Mouse (Mus musculus) heart, adult 8-10 months (tissue): ENCODE results near the gene Hook2. TPM values are rescaled to one million over a fixed set of nuclear protein-coding genes. Genes with fewer than 3 reads are reported as not detected.

Experiments used
- DNase-seq: peaks from one replicate; pipeline ENCODE4 v3.0.0; 2022; ENCODE audit warnings: low spot score
- total RNA-seq, 4 experiments: library from RNA; stranded (reverse); gene quantifications; 2 replicates each; pipeline ENCODE4 v1.2.4; 2022

Gene Hook2
- total RNA-seq, 4 experiments from 2014 or later: 1.9 to 3.5 (median 2.7) TPM

DNA sequence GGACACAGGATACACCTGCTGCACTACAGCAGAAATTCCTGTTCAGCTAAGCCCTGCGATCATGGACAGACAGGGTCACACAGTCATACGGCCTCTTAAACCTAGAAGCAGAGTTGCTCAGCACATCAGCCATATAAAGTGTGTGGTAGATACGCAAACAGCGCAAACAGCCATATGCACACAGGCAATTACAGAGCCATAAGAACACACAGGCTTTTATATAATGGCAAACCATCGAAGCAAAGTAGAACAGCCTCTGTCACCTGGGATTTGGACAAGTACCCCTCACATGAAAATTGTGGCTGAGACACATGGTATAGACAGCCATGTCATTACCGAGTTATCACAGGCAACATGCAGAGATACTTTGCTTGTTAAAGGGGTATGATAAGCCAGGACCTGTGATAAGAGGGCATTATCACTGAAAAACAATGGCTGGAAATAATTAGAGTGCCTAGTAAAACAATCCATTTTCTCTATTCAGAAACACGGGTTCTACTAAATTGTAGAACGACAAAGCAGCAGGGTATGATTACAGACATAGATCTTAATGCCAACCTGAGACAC is 3.9 kb upstream of the Hook2 start:
- no peak for DNase-seq

DNA sequence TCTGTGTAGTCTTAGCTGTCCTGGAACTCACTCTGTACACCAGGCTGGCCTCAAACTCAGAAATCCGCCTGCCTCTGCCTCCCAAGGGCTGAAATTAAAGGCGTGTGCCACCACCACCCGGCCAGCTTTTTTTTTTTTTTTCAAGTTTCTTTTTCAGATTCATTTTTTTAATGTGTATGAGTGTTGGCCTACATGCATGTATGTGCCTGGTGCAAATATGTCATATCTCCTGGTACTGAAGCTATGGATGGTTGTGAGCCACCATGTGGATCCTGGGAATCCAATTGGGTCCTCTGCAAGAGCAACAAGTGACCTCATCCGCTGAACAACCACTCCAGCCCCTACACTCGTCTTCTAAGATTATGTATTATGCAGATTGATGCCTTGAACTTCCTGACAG is 3.0 kb upstream of the Hook2 start:
- no peak for DNase-seq

DNA sequence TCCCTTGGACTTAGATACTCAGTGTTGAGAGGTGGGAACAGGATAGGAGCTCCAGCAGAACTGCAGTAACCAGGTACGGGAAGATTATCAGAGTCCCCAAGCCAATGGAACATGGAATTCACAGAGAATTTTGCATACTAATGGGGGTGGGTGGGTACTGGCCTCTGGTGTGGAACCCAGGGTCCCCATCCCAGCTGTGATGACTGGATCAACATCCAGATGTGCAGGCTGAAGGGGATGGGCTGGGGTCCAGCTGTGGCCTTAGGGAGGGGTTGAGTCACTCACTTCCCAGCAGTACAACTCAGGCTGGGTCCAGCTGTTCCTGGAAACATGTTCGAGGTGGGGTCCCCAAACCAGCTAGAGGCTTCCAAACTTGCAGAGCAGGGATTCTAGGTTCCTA is 2.5 kb upstream of the Hook2 start:
- DNase-seq: no peak

DNA sequence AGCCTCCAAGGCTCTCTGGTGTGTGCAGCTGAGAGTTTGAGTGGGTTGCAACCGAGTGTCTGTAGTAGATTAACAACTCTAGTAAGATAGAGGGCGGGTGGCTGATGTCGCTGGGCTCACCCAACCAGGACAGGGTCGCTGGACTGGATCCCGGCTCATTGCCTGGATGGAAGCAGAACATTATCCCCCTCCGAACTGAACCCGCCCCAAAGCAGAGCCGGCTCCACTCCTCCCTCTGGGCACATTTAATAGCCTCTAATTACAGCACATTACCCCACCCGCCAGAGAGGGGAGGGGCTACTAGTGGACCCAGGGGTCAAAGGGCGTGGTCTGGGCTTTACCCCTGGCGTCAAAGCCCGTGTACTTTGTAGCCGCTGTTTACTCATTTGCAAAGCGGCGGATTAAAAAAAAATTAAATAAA is 1.1 kb upstream of the Hook2 start:
- peak; percentile 70 for DNase-seq

DNA sequence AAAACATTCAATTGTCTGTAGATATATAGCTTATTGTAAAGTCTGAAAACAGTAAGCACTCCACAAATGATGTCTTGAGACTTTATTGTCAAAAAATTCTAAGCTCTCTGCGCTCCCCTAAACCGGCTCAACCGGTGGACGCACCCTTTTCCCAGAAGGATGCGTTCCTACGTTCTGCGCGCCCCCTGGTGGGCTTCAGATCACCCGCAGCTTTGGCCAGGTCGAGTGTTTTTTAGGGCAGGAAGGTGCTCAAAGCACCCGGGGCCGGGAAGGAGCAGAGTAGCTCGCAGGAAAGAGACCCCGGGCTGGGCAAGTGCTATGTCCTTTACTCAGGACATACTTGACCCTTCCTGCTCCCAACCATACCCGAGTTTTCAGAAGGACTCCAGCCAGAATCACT is 593 bp upstream of the Hook2 start:
- peak; percentile 96 for DNase-seq

DNA sequence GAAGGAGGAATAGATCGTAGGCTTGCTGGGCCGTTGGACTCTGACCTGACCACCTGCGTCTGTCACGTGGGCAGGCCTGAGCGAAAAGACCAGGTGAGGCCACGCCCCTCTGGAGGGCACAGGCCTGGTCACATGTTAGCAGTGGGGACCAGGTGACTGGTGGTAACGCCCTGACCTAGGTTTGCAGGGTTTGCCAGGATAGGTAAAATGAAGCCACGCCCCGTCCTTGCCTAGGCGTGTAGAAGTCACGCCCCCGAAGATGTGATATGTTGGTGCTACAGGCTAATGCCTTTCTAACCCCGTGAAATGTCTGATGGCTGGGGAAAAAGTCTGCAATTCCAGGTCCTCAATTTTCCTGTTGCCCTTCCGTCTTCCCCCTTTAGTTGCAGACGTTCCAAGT is 433 bp downstream of the Hook2 start:
- no peak for DNase-seq

DNA sequence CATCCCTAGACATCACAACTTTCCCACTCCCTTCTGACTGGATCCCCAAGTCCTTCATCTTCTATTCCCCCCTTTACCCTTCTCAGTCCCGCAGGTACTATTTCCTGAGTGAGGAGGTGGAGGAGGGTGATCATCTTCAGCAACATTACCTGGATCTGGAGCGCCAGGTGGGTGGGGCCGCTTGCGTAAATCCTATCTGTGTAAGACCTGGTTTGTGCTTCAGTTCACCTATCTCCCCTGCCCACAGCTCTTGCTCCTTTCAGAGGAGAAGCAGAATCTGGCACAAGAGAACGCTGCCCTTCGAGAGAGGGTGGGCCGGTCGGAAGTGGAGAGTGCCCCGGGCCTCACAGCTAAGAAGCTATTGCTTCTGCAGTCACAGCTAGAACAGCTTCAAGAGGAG is 4.0 kb downstream of the Hook2 start:
- DNase-seq: no peak

DNA sequence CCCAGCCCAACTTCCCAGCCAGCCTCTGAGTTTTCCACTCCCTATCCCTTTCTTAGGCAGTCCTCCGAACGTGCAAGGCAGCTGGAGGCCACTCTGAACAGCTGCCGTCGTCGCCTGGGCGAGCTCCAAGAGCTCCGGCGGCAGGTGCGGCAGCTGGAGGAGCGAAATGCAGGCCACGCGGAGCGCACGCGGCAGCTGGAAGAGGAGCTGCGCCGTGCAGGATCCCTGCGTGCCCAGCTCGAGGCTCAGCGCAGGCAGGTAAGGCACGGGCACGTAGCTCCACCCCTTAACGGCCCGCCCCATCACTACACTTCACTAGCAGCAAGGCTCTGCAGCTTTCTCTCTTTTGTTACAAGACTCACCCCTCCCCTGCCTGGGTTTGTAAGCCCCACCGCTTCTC is 5.3 kb downstream of the Hook2 start:
- DNase-seq: no peak

DNA sequence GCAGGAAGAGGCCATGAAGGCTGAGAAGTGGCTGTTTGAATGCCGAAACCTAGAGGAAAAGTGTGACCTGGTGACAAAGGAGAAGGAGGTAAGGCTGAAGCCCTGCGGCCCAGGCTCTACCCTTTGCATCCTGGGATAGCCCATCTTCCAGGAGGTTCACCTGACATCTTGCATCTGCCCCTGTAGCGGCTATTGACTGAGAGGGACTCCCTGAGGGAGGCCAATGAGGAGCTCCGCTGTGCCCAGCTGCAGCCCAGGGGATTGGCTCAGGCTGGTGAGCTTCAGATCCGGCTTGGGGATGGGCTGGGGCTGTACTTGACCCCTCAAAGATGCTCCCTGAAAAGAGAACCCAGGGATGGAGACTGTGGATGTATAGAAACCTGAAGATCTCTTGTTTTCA is 6.6 kb downstream of the Hook2 start:
- no peak for DNase-seq

DNA sequence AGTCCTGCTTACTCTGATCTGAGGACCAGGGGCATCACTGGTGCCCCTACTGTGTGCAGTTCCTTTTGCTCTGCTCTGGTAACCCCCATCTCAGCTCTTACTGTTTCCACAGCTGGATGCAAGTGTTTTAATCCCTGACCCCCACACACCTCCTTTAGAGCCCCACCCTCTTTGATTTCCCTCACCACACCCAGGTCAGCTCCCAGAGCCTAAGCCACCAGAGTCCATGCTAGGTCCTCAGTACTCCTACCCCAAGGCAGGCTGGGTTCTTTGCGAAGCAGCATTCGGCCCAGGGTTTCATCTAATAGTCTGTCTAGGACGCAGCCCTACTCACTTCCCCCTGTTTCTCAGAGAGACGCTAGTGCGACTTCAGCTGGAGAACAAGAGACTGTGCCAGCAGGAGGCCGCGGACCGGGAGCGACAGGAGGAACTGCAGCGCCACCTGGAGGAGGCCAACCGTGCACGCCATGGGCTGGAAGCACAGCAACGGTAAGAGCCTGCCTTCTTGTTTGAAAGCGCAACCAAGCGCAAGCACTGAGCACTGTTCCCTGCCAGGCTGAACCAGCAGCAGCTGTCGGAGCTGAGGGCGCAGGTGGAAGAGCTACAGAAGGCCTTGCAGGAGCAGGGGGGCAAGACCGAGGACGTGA is 7.4 kb downstream of the Hook2 start:
- peak; percentile 87 for DNase-seq

DNA sequence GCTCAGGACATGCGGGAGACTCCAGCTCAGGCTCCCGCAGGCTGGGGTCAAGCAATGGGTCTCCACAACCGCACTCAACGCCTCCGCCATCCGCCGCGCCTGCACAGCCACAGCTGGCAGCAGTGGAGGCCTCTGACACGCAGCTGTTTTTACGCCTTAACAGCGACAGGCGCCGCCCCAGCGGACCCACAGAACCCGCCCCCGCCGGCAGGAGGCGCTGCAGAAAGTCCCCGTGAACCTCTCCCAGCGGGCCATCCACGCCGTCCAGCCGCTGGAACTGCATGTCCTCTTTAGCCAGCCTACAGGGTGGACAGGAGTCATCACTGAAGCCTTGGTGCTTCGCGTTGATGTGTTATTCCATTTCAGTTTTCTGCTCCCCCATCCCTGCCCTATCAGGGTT is 17.3 kb downstream of the Hook2 start:
- DNase-seq: no peak

DNA sequence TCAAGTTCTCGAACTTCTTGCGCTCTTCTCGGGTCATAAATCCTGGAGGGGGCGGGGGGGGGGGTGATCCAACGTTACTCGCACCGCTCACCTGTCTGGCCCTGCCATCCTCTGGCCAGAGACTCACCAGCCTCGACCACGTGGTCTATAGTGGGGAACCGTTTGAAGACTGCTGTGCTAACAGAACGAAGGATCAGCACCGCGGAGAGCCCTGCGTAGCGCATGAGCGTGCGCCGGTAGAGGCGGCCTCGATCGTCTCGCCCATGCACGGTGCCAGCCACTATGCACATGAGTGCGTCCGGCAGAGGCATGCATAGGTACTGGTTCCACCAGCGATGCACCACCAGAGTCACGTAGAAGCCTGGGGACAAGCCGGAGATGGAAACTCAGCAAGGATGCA is 20.8 kb downstream of the Hook2 start:
- no peak for DNase-seq

DNA sequence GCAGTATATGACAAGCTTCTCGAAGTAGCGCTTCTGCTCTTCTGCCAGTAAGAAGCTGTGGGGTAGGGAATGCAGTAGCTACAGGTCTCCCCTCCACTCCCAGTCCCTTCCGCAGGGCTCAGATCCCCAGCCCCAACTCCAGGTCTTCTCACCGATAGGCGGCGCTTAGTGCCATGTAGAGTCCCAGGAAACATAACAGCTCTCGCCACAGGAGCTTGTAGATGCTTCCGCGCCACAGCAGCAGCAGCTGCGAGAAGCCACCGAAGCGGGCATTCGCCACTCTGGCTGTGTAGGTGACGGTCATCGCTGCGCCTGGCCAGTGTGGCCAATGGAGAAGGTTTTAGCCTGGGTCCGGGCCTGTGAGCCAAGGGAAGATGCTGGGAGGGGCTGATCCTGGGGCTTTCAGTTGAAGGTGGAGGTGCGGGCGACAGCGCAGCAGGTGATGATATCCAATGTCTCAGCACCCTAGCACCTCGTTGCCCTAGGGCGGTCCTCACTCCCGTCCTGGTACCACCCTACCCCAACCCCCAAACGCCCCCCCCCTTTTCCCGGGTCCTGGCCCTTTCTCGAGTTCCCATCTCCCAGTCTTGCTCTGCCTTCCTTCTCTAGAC is 22.9 kb downstream of the Hook2 start:
- no peak for DNase-seq

DNA sequence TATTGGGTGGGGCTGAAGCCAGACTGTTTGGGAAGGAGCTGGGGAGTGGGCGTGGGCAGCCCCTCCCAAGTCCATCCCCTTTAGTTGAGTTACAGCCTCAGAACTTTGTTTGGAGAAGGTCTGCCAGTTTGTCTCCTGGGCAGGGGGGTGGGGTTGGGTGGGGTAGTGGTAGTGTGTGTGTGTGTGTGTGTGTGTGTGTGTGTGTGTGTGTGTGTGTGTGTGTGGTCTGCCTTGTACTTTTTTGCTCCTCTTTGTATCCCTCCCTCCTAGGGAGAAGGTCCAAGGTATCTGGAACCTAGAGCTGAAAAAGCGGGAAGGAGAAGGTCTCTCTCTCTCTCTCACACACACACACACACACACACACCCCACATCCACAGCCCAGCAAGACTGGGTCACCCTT is 24.0 kb downstream of the Hook2 start, which contains the start of gene Best2:
Best2 (minus strand) TSS at position 101 of the 400 bp plus-strand sequence.
- no peak for DNase-seq

DNA sequence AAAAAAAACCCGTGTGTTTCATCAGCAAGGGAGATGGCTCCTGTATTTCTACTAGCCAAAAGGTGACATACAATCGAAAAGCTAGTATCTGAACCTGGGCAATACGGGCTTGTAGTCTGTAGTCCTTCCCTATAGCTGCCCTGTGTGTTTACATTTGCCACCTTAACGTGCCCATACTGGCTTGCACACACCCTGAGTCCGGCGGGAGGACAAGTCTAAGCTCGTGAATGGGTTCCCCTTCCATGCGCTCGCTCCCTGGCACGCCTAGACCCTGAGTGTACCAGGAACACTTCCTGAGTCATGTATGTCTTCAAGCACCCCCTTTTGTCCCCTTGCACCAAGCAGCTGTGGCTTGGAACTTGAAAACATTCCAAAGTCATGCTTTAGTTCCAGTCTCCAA is 26.3 kb downstream of the Hook2 start:
- no peak for DNase-seq

DNA sequence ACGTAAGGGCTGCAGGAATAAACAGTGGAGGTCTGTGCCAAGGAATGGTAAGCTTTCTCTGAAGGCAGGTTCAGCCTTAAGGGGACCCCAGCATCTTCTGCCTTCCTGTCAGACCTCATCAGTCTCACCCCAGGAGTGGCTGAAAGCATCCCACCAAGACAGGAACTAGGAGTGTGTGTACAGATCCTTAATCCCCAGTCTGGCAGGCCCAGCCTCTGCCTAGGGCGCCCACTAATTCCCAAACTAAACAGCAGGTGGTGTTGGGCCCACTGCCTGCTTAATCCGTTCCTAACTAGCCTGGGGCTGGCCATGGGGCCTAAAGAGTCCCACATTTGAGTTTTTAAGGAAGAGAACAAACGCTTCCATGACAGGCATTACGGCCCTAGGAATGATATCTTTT is 26.8 kb downstream of the Hook2 start:
- no peak for DNase-seq

DNA sequence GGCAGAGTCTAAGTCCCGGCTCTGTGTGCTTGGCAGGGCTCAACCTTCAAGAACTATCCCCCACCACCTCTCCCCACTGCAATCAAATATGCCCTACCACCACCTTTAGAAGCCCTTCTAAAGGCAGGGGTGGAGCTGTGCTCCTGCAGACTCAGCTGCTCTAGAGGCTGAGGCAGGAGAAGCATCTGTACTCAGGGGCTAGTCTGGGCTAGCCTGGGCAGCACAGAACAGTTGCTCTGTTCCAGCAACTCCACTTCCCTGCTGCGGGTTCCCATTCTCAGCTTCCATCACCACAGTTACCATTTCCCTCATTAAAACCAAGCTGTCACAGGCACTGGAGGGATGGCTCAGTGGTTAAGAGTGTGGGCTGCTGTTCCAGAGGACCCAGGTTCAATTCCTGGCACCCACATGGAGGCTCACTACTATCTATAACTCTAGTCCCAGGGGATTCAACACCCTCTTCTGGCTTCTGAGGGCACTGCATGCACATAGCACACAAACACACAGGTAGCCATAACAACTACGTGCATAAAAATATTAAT is 31.2 kb downstream of the Hook2 start:
- DNase-seq: no peak

DNA sequence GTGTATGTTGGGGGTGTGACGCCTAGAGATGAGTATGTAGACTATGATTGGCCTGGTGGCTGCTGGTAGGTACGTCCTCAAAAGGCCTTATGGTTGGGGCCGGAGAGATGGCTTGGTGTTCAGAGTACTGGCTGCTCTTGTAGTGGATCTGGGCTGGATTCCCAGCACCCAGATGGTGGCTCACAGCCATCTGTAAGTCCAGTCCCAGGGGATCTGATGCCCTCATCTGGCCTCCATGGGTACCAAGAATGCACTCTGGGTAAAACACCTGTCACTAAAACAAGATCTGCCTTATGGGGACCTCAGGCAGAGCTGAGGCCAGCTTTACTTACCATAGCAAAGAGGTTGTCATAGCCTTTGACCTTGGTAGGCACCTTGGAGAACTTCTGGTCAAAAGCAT is 33.4 kb downstream of the Hook2 start:
- DNase-seq: no peak

DNA sequence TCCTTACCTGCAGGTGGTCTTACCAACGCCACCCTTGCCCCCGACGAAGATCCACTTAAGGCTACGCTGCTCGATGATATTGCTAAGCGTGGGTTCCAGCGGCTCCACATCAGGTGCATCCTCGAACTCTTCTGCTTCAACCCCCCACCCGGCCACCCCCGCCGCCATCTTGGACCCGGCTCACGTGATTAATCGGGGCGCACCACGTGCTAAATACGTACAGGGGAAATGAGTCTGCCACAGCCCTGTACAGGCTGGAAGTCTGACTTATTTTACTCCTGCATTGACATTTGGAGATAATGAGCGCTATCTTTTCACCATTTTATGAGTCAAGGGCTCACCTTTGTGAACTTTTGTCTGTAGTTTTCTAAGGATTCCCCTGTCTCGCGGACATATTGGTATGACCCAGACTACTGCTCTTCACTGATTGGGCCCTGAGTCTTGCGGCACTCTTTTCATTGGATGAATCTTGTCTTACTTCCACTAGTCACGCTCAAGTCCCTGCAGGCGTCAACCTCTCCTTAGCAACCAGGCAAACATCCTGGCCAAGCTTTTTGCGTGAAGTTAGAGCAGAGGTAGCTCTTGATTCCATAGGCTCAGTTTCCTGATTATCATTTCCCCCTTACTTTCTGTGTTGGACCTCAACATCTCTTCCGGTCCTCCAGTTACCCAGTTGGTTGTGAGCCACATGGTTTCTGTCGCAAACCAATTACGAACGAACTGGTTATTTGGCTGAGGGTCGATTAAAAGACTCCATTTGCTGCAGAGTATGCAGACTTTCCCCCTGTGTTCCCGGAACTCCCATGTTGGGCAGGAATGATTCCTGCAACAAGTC is 34.9 kb downstream of the Hook2 start, which contains the start of gene Asna1:
Asna1 (minus strand) TSS at position 184 of the 835 bp plus-strand sequence.
- peak; percentile 91 for DNase-seq

DNA sequence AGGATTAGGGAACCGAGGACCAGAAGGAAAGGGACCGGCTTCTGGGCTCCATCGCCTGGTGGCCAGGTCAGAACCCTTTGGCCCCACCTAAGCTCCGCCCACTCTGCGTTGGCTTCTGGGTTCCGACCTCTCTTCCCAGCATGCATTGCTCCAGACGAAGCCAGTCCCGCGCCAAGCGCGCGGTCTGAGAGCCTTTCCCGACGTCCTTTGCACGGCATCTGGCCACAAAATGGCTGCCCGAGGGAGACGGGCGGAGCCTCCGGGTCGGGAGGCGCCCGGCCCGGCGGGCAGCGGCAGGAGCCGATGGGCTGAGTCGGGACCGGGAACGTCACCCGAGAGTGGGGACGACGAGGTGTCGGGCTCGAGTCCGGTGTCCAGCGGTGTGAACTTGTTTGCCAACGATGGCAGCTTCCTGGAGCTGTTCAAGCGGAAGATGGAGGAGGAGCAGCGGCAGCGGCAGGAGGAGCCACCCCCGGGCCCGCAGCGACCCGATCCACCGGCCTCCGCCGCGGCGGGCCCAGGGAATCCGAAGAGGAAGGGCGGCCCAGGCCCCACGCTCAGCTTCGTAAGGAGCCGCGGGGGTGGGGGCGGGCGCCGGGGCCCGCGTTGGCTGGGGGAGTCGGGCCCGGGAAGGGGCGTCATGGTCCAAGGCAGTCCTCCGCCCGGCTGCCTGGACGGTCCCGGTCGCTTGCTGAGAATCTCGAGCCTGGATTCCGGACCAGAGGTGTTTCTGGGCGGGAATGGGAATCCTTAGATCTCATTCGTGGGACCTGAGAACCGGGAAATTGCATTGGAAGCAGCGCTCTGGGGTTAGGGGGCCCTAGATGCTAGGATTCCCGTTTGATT is 36.5 kb downstream of the Hook2 start, which contains the start of gene Trir:
Trir (plus strand) TSS at position 154 of the 846 bp plus-strand sequence.
- peak; percentile 98 for DNase-seq

DNA sequence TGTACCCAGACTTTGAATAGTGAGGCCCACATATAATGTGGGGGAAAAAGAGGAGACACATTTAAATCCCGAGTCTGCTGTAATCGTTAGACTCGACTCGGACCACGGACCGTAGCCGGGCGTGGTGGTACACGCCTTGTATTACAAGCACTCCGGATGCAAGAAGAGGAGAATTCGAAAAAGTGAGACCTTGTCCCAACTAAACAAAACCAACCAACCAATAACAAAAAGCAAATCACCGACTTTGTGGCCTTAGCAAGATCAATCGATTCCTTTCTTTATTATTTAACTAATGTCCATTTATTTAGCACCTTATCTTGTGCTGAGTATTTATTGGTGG is 37.1 kb downstream of the Hook2 start:
- no peak for DNase-seq
